Mouse (Mus musculus): ENCODE measurements around the gene Lpcat1.
A peak's percentile ranks its signal among the peaks of the same experiment; 100 is the strongest.

Lpcat1 gene

DNA sequence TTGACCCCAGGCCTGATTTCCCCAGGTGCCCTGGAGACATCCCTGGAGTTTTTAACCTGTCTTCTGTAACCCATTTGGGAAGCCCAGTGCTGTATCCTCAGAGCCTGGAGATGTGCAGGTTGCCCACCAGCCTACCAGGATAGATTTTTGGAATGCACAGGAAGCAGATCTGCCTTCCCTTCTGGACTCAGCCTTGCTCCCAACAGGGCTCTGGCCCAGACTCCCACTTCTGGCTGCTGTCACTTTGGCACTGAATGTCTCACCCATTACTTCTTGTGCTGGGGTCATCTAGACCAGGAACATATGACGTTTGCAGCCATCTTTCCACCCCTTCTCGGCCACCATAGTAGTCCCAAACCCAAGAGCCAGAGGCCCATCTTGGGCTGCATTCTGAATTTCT is 10.8 kb downstream of the Lpcat1 start:
- DNase-seq, result no peak

GRCm38 (mm10) chr13:73482476-73482875 is 15.5 kb downstream of the Lpcat1 start:
- no peak for DNase-seq

DNA sequence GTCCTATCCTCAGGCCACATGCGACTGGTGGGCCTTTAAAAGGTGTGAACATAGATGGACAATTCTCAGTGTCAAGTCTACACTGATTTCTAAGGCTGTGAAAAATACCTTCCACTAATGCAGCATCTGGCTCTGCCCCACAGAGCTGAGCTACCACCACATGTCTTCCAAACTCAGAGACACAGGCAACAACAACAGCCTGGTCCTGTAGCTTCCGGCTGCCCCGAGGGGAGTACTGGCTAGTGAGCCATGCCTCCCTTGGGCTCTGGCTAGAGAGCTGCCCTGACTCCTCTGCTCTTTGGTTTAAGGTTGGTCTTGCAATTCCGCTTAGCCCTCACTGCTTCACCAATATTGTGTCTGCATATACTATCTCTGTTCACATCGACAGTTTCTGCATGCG is 16.3 kb downstream of the Lpcat1 start:
- DNase-seq, result no peak

GRCm38 (mm10) chr13:73484171-73484570 is 17.2 kb downstream of the Lpcat1 start:
- no peak for DNase-seq

GRCm38 (mm10) chr13:73488105-73488504 is 21.1 kb downstream of the Lpcat1 start:
- DNase-seq, result no peak

- DNase-seq, result no peak
Observed at GRCm38 (mm10) chr13:73488707-73489106, 21.7 kb downstream of the Lpcat1 start.

DNA sequence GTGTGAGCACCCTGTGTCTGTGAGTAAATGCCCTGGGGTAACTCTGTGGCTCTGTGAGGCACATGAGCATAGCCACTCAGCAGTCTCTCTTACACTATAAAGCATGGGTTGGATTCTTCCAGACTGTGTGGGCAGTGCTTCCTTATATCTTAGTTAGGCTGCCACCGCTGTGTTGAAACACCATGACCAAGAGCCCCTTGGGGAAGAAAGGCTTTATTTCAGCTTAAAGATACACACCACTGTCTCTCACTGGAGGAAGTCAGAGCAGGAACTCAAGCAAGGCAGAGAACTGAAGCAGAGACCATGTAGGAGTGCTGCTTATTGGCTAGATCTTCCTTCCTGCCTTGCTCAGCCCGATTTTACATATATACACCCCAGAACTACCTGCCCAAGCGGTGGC is 23.0 kb downstream of the Lpcat1 start:
- DNase-seq, result no peak

- no peak for DNase-seq
Observed at GRCm38 (mm10) chr13:73490564-73491170, 23.7 kb downstream of the Lpcat1 start.

GRCm38 (mm10) chr13:73493183-73493582 is 26.2 kb downstream of the Lpcat1 start:
- DNase-seq, result no peak

DNA sequence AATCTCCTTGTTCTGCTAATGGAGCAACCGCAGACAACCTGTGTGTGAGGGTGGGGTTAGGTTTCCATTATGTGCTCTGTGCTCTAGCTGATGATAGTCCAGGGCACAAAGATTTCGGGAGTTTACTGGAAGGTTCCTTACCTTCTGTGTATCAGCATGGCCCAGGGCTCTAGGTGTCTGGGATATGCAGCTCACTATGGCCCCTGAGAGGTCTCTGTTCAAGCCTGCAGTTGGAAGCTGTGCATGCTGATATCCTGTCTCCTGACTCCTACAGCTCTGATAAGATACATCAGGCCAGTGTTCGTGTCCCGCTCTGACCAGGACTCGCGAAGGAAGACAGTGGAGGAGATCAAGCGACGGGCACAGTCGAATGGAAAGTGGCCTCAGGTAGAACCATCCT is 27.5 kb downstream of the Lpcat1 start:
- no peak for DNase-seq

DNA sequence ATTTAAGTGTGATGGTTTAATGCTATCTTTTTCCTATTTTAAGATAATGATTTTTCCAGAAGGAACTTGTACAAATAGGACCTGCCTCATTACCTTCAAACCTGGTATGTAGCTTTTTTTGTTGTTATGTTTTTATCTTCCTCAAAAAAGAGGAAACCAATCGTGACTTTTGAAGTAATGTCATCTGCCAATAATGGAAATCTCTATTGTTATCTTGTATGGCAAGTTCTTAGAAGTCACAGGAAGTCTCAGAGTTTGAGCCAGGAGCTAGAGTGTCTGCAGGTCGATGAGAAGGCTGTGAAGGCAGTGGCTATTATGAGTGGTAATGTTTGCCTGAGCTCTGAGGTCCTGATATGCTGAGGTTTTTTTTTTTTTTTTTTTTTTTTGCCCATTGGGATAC is 29.1 kb downstream of the Lpcat1 start:
- no peak for DNase-seq

GRCm38 (mm10) chr13:73499893-73500604 is 33.1 kb downstream of the Lpcat1 start:
- DNase-seq, result no peak

DNA sequence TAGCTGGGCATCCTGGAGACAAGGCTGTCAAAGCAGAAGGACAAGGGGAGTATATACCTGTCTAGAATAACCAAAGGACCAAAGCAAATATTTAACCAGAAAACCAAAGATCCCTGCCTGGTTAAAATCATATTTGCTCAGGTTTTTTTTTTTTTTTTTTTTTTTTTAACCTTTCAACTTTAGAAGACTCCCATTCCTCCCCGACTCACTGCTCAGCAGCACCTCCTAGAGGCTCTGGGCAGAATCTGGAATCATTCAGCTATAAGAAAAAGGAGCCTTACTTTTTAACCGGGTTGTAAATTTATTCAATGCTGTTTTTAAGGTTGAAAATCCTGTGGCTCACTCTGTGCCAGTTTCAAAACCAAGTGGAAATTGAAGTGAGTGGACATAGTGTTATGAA is 35.7 kb downstream of the Lpcat1 start:
- peak; percentile 31 for DNase-seq

DNA sequence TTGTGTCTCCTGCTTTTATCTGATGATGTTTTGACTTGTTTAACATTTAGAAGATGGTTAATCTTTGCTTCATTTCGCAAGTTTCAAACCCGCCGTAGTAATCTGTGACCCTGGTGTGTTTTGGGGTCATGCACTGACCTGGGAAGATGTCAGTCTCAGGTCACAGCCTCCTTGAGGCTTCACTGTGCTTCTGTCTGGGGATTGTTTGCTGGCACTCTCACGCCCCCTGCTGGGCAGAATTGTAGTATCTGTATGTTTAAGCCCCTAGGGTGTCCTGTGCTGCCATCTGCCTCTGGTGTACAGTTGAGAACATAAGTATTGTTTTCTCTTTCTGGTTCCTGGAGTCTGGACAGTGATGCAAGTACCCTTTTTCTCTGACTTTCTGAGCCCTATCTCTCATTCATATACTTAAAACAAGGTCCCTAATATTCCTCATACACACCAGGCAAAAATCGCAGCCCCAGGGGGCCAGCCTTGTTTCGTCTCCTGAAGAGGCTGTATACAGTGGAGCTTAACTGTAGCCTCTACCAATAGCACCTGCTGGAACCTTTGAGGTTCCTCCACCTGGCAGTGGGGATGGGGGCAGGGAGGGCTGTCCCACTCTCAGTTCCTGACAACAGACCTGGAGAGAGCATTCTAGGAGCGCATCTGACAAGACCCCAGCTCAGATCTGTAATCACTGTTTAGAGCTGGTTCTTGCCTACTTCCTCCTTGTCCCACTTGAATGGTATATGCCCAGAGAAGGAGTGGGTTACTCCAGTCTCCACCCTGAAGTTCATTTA is 38.9 kb downstream of the Lpcat1 start:
- DNase-seq, result peak; percentile 82

DNA sequence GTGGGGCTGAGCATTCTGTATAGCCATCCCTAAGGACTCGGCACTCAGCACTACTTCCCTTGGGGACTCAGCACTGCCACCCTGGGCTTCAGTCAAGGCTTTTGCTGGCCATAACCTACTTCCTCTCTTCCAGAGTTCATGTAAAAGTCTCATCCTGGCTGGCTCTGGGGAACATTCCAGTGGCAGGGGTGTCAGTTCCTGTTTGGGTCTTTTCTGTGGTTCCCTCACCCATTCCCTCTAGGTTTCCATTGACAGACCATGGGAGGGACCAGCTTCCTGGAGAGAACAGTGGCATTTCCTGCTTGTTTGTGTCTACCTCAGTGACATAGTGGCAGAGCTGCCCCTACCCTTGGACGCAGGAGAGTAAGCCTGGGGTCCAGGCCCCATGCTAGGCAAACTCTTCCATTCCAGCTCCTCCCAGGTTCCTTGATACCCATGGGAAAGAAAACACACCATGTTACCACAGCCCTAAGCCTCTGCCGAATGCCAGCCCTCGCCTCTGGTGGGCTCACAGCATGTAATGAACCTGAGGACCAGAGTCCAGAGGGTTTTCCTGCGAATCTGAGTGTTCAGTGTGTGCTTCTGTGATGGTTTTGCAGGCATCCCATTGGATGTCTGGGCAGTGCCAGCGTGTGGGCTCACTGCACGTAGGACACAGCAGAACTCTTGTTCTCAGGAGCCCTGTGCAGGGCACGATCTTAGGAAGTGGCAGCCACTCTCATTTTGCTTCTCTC is 42.0 kb downstream of the Lpcat1 start:
- DNase-seq, result no peak

DNA sequence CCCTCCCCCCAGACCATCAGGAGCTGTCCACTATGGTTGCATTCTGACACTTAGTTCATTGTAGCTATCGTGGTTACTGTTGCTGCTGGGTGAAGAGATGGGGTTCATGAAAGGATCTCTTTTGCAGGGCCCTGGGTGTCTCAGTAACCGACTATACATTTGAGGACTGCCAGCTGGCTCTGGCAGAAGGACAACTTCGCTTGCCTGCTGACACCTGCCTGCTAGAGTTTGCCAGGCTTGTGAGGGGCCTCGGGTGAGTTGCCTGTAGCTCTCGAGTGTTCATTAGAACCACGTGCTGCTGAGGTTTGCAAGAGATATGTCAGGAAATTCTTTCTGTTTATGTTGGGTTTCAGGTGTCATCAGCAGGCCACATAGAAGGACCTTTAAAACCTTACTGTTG is 42.9 kb downstream of the Lpcat1 start:
- DNase-seq, result no peak

DNA sequence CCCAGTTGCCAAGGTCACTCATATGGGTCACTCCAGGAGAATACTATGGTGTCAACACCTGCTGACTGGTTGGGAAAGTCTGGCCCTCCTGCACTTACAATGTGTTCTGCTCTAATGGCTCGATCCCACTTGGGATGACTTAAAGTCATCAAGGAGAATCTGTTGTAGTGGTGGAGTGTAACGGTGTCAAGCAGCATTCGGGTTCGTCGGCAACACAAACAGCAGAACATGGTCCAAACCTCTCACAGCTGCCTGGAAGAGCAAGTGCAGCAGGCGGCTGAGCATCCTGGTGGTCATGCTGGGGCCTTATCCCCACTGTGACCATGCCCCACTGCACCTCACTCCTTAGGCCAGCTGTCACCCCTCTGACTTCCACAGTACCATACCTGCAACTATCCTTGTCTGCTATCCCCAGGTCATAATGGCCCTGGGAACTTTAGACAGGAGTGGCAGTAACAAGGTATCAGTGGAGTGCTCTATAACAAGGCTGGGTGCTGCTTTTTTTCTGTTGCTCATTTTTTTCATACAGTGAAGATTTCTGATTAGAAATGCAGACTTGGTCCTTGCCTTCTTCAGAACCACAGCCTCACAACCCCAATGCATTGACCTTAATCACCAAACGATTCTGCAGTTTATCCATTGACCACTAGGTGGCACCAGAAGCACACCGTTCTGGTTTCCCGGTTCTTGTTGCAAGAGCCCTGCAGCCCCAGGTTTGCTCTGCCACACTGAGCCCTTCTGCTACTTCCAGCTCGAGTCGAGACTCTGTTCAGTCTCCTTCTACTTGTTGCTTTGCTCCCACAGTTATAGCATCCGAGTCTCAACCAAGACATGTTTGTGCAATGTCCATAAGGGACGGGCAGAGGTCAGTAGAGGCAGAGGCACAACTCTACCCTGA is 46.0 kb downstream of the Lpcat1 start:
- DNase-seq, result peak; percentile 76

GRCm38 (mm10) chr13:73516886-73517285 is 49.9 kb downstream of the Lpcat1 start:
- DNase-seq, result no peak

- DNase-seq, result no peak
Observed at GRCm38 (mm10) chr13:73533716-73534115, 66.7 kb downstream of the Lpcat1 start.

DNA sequence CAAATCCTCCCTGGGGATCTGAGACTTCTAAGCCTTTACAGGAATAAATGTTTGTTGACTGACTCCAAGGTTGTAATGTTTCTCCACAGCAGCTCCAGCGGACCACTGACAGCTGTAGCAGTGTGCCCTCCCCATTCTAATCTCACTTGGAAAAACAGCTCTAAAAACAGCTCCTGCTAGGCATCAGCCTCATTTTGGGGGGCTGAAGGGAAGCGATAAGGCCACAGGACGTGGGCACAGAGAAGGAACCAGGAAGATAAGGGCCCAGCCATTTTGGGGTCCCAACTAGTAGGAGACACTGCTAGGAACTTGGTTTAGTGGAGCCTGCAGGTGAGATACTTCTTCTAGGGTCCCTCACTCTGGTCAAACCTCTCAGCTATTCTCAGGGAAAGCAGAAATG is 68.3 kb downstream of the Lpcat1 start:
- DNase-seq, result no peak

DNA sequence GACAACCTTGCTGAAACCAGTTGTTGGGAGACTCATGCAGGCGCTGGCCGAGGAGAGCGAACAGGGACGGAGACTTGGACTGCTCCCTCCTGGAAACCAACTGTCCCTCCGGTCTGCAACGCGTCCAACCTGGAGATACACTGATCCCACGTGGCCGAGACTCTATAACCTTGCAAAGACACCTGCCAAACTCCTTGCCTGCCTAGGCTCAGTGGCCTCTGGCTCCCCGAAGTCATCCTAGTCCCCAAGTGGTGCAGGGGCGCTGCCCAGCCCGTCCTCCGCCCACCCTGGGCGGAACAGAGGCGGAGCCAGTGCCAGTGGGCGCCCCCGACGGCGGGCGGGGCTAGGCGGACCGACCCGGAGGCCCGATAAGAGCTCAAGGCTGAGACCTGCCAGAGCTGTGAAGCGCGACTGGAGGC is 69.4 kb downstream of the Lpcat1 start, which contains the start of gene Slc6a3:
Slc6a3 (plus strand) TSS at position 345 of the 419 bp plus-strand sequence.
- DNase-seq, result peak; percentile 35

DNA sequence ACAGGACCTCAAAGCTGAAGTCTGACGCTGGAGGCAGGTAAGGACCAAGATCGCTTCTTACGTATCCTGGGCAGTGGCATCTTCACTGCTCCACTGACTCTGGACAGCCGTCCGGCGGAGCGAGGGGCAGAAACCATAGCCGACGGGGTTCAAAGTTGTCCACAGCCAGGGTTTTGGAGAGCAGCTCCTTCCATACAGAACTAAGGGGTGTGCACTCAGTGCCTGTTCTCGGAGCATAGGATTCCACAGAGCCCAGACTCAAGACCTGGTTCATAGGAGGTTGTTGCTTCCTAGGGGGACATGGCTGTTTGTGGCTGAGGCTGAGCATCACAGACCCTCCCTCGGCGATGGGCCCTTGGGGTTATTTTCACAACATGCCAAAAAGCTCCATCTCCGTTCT is 69.8 kb downstream of the Lpcat1 start:
- DNase-seq, result no peak

Measured in thymus, postnatal 25 days (tissue).